Comparison of ENCODE assay signal across 17 mouse cellular contexts in the genomic region with DNA sequence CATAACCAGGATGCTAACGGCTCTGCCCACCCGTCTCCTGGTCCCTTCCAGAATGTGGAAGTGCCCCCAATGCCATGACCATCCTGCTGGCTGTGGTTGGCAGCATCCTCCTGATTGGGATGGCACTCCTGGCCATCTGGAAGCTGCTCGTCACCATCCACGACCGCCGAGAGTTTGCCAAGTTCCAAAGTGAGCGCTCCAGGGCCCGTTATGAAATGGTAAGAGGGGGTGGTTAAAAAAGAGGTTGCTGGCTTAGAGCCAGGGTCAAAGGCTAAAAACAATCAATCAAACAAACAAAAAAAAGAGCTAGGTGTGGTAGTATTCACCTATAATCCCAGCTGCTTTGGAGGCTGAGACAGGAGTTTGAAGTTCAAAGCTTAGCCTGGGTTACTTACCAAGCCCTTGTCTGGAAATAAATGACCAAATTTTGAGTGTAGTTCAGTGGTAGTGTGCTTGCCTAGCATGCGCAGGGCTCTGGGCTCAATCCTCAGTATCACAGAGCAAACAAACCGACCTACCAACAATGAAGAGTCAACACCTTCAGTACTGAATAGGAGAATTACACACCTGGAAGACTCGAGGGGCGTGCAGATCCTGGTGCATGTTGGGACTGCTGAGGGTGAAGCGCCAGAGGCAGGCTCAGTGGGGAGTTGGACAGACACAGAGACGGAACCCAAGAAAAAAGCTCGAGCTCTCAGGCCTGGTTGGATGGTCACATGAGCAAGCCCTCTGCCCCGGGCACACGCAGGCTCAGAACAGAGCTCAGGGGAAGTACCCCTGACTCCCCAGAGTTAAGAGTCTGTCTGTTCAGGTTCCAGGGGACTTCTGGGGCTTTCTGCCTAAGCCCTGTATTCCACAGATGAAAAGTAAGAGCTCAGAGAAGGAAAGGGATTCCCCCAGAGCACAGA. TPM values are rescaled to one million over a fixed set of nuclear protein-coding genes. Genes with fewer than 3 reads are reported as not detected.
A peak's percentile ranks its signal among the peaks of the same experiment; 100 is the strongest.
DNase-seq lines count a peak whose midpoint lies in the region; ATAC-seq and TF ChIP-seq lines count a peak whose summit lies in the region.
"Had no signal": no experiment of that assay in that cellular context is flagged by ENCODE, and none has a peak within 500 bp of the region (broad histone marks: within the 10 kb centered on the region; RNA-seq: fewer than 3 reads in every experiment).

No protein-coding gene starts in this region.

- H3K4me2 ChIP-seq in embryonic facial prominence, embryonic 11.5 days (ENCODE audit: low read depth, low read length), result no peak overlapping the region
- no peak overlapping the region for H3K4me2 ChIP-seq in liver, embryonic 16.5 days (ENCODE audit: low read depth, low read length)
- H3K4me2 ChIP-seq: hindbrain, embryonic 15.5 days; limb, embryonic 13.5 days; midbrain, embryonic 12.5 days; neural tube, embryonic 15.5 days had no signal

- H3K9me3 ChIP-seq in embryonic facial prominence, embryonic 11.5 days (replicated peaks; ENCODE audit: control insufficient read depth, low read length), result no peaks in the 10 kb centered on the region
- no peaks in the 10 kb centered on the region for H3K9me3 ChIP-seq in liver, embryonic 16.5 days (replicated peaks; ENCODE audit: control insufficient read depth, low read length)
- H3K9me3 ChIP-seq: hindbrain, embryonic 15.5 days; limb, embryonic 13.5 days; midbrain, embryonic 12.5 days; neural tube, embryonic 15.5 days had no signal

- TF ChIP-seq CTCF in kidney, adult 2 months (conservative IDR thresholded peaks at IDR 0.05; ENCODE audit: insufficient read depth, insufficient read length, low read depth, low read length), result no peak

- H3K27me3 ChIP-seq in kidney, adult 2 months (replicated peaks; ENCODE audit: control insufficient read depth, insufficient read depth, low read length), result no peaks in the 10 kb centered on the region
- no peaks in the 10 kb centered on the region for H3K27me3 ChIP-seq in embryonic facial prominence, embryonic 11.5 days (ENCODE audit: control insufficient read depth, insufficient read depth, low read length)
- H3K27me3 ChIP-seq in liver, embryonic 16.5 days (ENCODE audit: control insufficient read depth, insufficient read depth, low read depth, low read length), result no peaks in the 10 kb centered on the region
- H3K27me3 ChIP-seq: hindbrain, embryonic 15.5 days; limb, embryonic 13.5 days; midbrain, embryonic 12.5 days; neural tube, embryonic 15.5 days had no signal

- H3K4me1 ChIP-seq in kidney, adult 2 months (ENCODE audit: control insufficient read depth, insufficient read depth, low read length), result peaks cover 26% of the 10 kb centered on the region
- peaks cover 5% of the 10 kb centered on the region; the same call in 1 of the 2 replicates for H3K4me1 ChIP-seq in embryonic facial prominence, embryonic 11.5 days (ENCODE audit: control insufficient read depth, insufficient read depth, low read length)
- peaks cover 15% of the 10 kb centered on the region for H3K4me1 ChIP-seq in liver, embryonic 16.5 days (ENCODE audit: control insufficient read depth, low read depth, low read length)
- H3K4me1 ChIP-seq: hindbrain, embryonic 15.5 days; midbrain, embryonic 12.5 days; neural tube, embryonic 15.5 days had no signal

- WGBS in kidney, adult 2 months, result 61% methylated on average over 17 of the region's 17 CpGs
- WGBS in embryonic facial prominence, embryonic 11.5 days, result 87% methylated on average over 17 of the region's 17 CpGs
- WGBS in liver, embryonic 16.5 days (ENCODE audit: insufficient replicate concordance), result 60% methylated on average over 17 of the region's 17 CpGs

- H3K4me3 ChIP-seq in kidney, adult 2 months (ENCODE audit: insufficient read depth, low read depth, low read length), result no peak overlapping the region
- H3K4me3 ChIP-seq in embryonic facial prominence, embryonic 11.5 days (ENCODE audit: low read depth, low read length), result no peak overlapping the region
- no peak overlapping the region for H3K4me3 ChIP-seq in liver, embryonic 16.5 days (ENCODE audit: low read depth, low read length)
- H3K4me3 ChIP-seq: hindbrain, embryonic 15.5 days; layer of hippocampus, adult 2 months; left cerebral cortex, adult 2 months; limb, embryonic 13.5 days; midbrain, embryonic 12.5 days; neural tube, embryonic 15.5 days had no signal

- no peak overlapping the region for H3K9ac ChIP-seq in embryonic facial prominence, embryonic 11.5 days (replicated peaks; ENCODE audit: low read length)
- H3K9ac ChIP-seq in liver, embryonic 16.5 days (ENCODE audit: low read depth, low read length), result no peak overlapping the region
- H3K9ac ChIP-seq: hindbrain, embryonic 15.5 days; limb, embryonic 13.5 days; neural tube, embryonic 15.5 days had no signal

- peak overlapping the region; percentile 18 for H3K27ac ChIP-seq in kidney, adult 2 months (ENCODE audit: insufficient read depth, low read depth, low read length)
- H3K27ac ChIP-seq in embryonic facial prominence, embryonic 11.5 days (replicated peaks; ENCODE audit: low read depth, low read length), result 0 out of 2 replicates have a peak overlapping the region, but pooled peaks have one; percentile 2
- H3K27ac ChIP-seq in liver, embryonic 16.5 days (ENCODE audit: low read length), result peak overlapping the region; percentile 79
- H3K27ac ChIP-seq: hindbrain, embryonic 15.5 days; layer of hippocampus, adult 2 months; left cerebral cortex, adult 2 months; limb, embryonic 13.5 days; midbrain, embryonic 12.5 days; neural tube, embryonic 15.5 days had no signal

- DNase-seq in cerebellum, adult 18-20 months, result peak; percentile 34 to 42
- DNase-seq in kidney, adult 2 months, result peak; percentile 77
- no peak for DNase-seq in kidney, postnatal 14 days
- no peak for DNase-seq in embryonic facial prominence, embryonic 11.5 days (ENCODE audit: low spot score)
- no peak for DNase-seq in lung, postnatal 10 days
- no peak for DNase-seq in spleen, postnatal 10 days (ENCODE audit: low spot score in 2 of 2)
- DNase-seq: adrenal gland, postnatal 25 days; kidney, adult 11 months; retina, postnatal 1 day had no signal

- no peak for ATAC-seq in cerebellum, adult (ENCODE audit: insufficient number of reproducible peaks, low FRiP score, low TSS enrichment)
- ATAC-seq in embryonic facial prominence, embryonic 11.5 days (replicated peaks; ENCODE audit: insufficient number of reproducible peaks, low FRiP score, low TSS enrichment, low read depth), result no peak
- ATAC-seq in liver, embryonic 16.5 days (ENCODE audit: low read depth), result peak; percentile 67

- no peak for TF ChIP-seq POLR2A in kidney, adult 2 months (IDR thresholded peaks at IDR 0.05; ENCODE audit: low read depth, low read length)

- peaks cover 2% of the 10 kb centered on the region; the same call in 1 of the 2 replicates for H3K36me3 ChIP-seq in kidney, adult 2 months (ENCODE audit: control insufficient read depth, insufficient read depth, low read length)
- peaks cover 3% of the 10 kb centered on the region; the same call in 1 of the 2 replicates for H3K36me3 ChIP-seq in embryonic facial prominence, embryonic 11.5 days (replicated peaks; ENCODE audit: control insufficient read depth, insufficient read depth, low read depth, low read length)
- 0 out of 2 replicates have a peak, but pooled peaks cover under 1% of the 10 kb centered on the region for H3K36me3 ChIP-seq in liver, embryonic 16.5 days (ENCODE audit: control insufficient read depth, insufficient read depth)
- H3K36me3 ChIP-seq: midbrain, embryonic 12.5 days; neural tube, embryonic 15.5 days had no signal

RNA-seq across cellular contexts. Expression of gene Umps, which starts 18.9 kb away (rescaled TPM):
- polyA plus RNA-seq in kidney, adult 2 months (2012; rRNA removed), result 14.9 and 16.5 TPM in 2 replicates
- polyA plus RNA-seq in embryonic facial prominence, embryonic 11.5 days (2014; fragmentation: Nextera tagmentation; extraction: Ambion mirVana), result 90.4 and 91.0 TPM in 2 replicates
- 30.9 and 31.2 TPM in 2 replicates for polyA plus RNA-seq in liver, embryonic 16.5 days (2015; fragmentation: Nextera tagmentation; extraction: Ambion mirVana)

Comparison
In these comparisons a context has a peak if more than half of its experiments do, and no peak if none do; other contexts are left out.
1. DNase-seq: peak in cerebellum, adult 18-20 months (2 of 2) and kidney, adult 2 months (single experiment); none in kidney, postnatal 14 days (single experiment), embryonic facial prominence, embryonic 11.5 days (single experiment), lung, postnatal 10 days (single experiment) and spleen, postnatal 10 days (0 of 2).
2. H3K27ac ChIP-seq: peak in every context shown above with its lines; median percentile 79 in liver, embryonic 16.5 days; 18 in kidney, adult 2 months; 2 in embryonic facial prominence, embryonic 11.5 days.